Mouse (Mus musculus) activated CD4-positive, CD25-positive, alpha-beta regulatory T cell, adult 4 months (primary cell): ENCODE data around the gene Zfp248. TPM values are rescaled to one million over a fixed set of nuclear protein-coding genes. Genes with fewer than 3 reads are reported as not detected.

Source experiments
- ATAC-seq: one replicate; pipeline ENCODE4 v1.8.0; 2017
- polyA plus RNA-seq, 2 experiments: library from polyadenylated mRNA; unstranded; fragments of 100-300 nt; shearing (Covaris generic); gene quantifications; one replicate each; pipeline ENCODE4 v1.2.1; 2017

The Zfp248 gene
- 1 to 10 TPM; 4.8 to 5.6 TPM for polyA plus RNA-seq

DNA sequence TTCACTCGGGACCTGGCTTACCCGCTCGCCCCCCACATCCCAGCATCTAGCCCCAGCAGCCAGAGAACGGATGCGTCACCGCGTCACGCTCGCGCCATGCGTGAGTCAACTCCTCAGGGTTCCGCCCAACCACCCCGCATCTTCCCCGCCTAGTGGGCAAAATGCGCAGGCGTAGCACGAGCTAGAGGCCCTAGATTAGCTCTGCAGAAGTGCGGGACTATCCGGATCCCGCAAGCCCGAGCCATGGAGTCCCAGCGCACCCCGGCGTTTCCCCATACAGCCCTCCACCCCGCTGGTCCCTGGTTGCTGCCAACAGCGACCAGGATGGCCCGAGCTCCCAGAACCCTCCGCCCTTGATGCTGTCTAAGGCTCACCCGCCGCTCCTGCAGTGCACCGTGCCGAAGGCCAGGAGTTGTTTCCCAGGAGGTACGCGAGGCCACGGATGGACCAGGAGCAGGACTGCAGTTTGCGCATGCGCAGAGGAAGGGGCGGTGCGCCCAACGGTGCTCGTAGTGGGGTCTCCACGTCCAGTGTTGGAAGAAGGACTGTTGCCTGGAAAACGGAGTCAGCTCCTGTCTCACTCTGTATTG lies at the start of gene Zfp248:
Gene Zfp248, minus strand, starts transcription at position 487 of the 590 bp plus-strand sequence.
- ATAC-seq, result peak; percentile 97

DNA sequence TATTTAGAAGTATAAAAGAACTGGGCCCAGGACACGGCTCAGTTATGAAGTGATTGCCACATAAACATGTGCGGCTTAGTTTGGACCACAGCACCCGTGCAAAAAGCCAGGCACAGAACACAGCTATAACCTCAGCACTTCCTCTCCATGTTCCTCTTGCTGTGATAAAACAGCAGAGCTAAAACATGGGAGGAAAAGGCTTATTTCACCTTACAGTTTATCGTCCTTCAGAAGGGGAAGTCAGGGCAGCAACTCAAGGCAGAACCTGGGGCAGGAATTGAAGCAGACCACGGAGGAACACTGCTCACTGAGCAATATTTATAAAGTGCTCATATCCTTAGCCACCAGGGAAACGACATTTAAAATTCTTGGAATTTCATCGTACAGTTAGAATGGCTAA lies 43.7 kb upstream of the Zfp248 start:
- ATAC-seq, result no peak

DNA sequence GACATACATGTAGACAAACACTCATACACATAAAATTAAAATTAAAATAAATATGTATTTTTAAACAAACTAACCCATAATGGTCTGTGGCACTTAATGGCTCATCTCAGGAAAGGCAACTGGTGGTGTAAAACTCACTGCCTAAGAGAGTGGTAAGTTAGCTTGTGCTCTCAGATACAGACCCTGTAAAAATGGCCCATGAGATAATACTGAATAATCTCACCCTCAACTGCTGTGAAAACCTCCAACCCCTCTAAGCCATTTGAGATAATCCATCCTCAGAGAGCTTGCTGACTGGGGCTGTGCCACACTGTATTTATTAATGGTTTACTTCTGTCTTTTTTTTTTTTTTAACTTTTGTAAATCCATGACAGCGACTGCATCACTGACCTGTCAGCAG lies 26.8 kb upstream of the Zfp248 start:
- no peak for ATAC-seq

DNA sequence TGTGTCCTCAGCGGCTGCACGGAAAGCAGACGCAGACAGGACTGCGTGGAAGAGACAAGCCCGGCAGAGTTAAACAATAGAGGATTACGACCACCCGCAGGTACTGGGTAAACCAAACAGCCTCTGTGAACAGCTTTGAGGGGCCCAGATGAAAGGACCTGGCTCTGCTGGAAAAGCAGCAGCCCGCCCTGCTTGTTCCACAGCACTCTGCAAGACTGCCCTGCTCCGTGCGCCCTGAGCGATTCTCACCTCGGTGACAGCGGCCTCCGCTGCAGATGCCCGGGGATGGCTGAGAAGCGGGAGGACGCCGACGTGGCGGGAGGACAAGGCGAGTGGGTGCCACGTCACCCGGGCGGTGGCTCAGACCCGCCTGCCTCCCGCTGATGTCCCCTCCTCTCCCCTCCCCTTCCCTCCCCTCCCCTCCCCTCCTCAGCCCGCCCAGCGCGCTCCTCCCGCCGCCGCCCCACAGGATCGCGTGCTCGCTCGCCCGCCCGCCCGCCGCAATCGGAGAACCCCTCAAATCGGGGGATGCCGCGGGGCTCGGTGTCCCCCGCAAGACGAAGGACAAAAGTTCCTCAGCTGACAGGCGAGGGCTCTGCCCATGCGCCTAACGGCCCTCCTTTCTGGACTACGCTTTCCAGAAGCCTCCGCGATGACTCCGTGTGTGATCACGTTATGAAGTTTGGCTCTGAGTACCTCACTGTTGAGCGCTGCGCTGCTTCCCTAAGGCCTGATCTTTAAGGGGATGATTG lies 23.8 kb upstream of the Zfp248 start, which contains the start of gene Zfp9:
Gene Zfp9, minus strand, starts transcription at position 364 of the 752 bp plus-strand sequence.
- ATAC-seq, result no peak

DNA sequence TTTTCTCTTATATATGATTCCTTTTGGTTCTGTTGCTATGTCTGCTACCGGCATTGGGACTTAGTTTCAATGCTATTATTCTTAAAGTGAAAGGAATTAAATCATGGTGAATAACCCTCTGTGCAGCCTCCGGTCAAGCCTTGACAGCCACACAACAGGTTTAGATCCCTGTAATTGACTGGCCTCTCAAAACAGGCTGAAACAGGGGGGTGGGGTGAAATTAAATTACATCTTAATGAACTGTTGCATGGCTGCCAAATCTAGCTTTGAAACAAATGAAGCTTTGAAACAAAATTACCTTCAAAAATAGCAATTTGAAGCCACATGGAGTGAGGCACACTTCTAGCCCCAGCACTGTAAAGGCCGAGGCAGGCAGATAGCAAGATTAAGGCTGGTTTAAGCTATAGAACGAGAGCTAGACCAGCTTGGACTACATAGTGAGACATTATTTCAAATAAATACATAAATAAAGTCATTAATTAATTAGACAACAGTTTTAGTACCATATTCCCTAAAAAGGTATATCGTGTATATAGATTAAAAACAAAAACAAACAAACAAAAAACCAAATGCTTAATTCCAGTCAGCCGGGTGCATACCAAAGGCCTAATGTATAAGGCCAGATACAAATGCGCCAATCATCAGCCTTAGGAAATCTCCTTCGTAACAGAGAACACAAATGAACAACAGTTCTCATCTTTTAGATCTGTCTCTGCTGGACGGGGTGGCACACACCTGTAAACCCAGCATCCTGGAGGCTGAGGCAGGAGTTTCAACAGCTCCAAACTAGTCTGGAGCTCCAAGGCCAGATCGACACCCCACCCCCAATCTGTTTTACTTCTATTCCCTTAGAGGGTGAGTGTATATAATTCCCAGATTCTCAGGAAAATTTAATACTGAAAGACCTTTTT lies 22.8 kb upstream of the Zfp248 start:
- no peak for ATAC-seq

DNA sequence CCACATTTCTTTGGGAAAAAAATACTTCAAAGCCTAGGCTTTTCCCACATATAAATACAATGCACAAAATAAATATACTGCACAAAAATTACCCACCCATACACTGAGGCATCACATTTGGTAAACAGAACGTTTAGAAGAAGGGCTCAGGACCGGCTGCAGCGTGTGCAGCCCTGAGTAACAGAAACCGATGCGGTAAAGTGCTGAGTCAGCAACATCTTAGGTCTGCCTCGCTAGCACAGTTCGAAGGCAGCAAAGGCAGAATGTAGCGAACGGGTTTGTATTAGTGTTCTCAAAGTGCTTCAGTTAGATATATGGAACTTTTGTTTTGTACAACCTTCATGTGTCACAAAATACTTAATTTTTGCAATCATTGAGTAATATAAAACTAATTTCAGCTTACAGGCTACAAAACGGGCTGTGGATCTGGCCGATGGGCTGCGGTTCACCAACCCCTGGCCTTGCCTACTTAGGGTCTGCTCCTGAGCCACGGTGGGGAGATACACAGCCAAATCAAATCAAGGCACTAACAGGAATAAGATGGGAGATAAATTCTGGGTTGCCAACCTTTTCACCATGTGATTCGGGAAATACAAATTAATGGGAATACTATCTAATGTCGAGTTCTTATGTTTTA lies 6.9 kb upstream of the Zfp248 start:
- ATAC-seq, result no peak

DNA sequence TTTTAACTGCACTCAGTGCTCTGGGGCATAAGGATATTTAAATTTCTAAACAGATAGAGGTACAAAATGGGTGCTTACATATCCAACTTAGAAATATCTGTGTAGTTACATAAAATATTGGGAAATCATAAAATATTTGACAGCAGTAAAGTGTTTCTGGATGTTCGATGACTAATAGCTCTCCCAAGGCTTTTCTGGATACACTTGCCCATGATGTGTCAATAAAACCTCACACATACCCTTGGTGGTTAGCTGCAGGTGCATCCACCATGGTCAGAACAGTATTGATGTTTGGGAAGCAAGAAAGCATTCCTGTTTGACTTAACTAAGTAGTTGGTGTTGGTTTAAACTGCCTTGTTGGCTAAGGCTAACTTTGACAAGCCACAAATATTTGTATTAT lies 2.4 kb upstream of the Zfp248 start:
- no peak for ATAC-seq

DNA sequence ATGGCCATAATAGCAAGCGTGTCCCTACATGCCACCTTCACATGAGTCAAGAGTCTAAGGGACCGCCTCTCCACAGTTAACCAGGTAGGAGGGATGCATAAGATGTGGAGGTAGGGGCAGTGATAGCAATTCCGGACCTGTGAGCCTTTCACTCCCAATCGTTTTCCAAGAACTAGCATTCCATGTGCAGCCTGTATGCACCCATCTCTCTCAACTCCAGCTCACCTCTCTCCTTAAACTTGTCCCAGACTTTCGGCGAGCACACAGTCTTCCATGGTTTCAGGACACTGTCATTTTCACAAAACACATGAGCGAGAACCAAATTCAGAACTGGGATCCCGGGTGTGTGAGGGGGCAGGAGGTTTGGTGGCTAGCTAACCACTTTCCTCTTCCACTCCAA lies 876 bp downstream of the Zfp248 start:
- no peak for ATAC-seq

DNA sequence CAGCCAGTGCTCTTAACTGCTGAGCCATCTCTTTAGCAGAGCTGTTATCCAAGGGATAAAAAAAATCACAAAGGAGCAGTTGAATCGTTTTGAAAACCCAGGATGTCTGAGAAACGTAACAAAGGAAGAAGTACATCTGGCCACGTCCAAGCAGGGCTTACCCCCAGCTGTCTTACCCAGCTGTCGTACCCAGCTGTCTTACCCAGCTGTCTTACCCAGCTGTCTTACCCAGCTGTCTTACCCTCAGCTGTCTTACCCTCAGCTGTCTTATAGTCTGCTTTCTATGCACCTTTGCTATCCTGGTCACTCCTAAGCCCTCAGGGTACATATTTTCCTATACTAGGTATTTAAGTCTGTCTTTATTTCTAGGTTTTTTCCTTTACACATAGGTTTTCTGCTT lies 23.8 kb downstream of the Zfp248 start:
- ATAC-seq, result no peak

DNA sequence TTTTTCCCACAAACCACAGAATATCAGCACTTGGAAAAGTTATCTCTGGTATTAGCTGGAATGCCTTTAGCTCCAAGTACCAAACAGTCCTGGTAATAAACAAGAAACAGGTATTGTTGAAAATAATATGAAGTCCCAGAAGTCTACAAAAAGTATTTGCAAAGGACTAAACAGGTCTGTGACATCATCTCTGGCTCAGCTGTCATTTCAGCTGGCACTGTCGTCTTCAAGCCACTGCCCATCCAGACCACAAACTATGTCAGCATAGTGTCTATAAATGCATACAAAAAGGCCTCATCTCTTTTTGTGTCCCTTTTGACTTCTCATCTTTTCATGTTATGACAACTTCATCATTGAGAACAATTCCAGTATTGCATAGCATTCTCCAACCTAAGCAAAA lies 28.7 kb downstream of the Zfp248 start:
- no peak for ATAC-seq

DNA sequence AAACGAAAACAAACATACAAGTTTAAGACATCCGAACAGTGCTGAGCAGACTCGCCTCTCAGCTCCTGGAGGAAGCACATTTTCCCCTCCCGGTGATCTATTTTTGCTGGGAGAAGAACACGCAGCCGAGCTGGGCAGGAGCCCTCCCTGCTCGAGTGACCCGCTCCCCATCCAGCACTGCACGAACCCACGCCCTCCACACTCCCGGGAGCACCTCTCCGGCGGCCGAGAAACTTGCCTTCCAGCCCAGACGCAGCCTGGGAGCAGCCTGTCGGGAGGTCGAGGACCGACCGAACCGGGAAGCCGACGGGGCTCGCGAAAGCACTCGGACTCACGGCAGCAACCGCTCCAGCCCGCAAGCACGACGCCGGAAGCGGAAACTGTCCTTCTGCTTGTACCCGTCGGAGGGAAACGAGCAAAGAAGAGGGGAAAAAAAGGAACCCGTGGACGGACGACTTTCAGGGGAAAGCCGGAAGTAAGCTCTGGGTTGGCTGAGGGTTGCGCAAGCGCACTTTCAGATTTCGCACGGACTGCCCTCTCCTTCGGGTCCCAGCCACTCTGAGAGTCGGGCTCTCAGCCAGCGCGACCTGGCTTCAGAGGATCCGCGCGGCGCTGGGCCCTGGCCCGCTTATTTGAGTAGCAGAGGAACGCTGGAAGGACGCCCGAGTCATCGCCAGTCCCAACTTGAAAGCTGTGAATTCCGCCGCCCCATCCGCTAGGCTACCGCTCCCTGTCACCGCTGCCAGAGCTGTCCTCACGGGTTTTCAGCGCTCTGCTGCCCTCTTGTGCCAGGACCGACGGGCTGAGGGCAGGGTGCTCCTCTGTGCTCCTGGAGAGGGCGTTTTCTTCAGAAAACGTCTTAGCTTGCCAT lies 36.0 kb downstream of the Zfp248 start, which contains the start of gene Bms1:
Gene Bms1, minus strand, starts transcription at position 425 of the 871 bp plus-strand sequence.
- peak; percentile 92 for ATAC-seq

DNA sequence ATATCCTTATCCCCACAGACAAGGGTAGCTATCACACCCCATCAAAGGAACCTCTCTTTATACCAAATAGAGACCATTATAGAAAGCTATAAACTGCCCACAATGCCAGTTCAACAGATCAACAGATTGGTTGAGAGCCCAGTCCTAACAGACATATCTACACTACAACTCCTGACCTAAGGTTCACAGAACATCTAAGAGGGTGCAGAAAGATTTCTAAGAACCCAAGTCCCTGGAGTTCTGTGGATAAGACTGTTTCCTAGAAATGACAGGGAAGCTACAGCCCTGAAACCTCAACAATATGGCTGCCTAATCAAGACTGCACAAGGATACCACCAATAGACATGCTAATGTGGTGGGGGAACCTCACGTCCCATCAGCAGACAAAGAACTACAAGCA lies 44.9 kb downstream of the Zfp248 start:
- no peak for ATAC-seq

DNA sequence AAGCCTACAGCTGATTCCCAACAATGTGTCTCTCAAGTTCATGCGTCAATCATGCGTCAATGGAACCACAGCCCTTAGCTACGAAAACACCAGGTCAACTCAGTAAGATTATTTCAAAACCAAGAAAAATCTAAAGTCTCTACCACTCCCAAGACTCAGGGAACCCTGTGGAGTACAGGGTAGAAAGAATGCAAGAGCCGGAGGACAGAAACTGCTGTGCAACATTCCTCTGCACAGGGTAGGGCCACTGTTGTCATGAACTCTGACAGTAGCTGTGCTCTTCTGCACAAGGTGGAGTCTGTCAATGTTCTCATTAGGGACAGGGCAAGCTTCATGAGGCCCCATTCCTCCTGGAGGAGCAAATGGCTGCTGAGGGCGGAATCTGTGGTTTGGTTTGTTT lies 46.8 kb downstream of the Zfp248 start:
- ATAC-seq, result no peak

DNA sequence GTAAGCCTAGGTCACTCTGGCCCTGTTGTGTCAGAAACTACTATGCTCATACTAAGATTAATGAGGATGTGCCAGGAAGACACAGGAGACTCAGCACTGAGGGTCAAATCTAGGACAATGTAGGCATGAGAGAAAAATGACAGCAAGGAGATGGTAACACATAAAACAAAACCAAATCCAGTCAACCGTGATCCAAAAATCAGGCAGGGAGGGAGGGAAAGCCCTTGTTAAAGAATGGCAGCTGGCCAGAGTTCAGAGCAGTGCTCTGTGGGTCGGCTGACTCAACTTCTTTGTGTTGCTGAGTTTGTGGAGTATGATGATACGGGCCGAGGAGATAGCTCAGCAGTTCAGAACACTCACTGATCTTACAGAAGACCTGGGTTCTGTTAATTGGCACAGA lies 48.9 kb downstream of the Zfp248 start:
- no peak for ATAC-seq

DNA sequence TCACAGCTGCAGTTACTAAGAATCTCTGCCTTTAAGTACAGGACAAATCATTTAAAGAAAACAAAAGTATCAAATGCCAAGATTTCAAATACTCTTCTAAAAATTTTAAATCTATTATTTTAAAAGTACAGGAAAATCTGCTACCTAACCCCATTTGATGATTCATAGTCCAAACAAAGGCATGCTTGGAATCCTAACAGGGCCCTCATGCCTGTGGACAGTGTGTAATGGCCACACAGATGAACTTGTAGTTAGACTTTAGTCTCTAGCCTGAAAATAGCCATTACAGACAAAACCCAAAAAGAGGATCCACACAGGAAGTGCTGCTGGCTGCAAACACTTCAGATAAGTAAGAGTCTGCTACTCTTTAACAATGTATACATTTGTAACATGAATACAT lies 64.6 kb downstream of the Zfp248 start:
- no peak for ATAC-seq

DNA sequence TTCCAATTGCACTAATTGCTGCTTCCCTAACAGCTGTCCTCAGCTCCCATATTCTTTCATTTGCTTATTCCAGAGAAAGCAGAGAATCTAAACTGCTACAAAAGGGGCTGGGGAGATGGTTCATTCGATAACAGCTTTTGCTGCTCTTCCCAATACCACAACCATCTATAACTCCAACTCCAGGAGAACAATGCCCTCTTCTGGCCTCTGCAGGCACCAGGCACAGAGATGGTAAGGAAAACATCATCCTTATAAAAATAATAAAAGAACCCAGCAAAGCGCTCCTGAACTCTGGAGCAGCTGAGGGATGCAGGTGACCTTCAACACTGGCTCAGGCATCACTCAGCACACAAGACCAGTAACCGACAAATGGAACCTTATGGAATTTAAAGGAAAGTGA lies 69.4 kb downstream of the Zfp248 start:
- ATAC-seq, result no peak

DNA sequence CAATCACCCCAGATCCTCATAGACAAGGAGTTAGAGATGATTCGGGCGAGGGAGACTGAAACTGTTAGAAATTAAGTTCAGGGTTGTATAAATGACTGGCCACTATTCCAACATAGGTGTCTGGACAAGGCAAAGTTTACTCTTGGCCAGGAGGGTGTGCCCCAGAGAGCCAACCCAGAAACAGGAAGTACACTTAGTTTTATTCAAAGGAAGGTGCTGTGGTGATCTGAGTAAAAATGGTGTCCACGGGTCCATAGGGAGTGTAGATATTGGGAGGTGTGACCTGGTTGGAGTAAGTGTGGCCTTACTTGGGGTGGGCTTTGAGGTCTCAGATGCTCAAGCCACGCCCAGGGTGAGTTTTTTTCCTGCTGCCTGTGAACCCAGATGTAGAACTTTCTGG lies 74.1 kb downstream of the Zfp248 start:
- no peak for ATAC-seq

DNA sequence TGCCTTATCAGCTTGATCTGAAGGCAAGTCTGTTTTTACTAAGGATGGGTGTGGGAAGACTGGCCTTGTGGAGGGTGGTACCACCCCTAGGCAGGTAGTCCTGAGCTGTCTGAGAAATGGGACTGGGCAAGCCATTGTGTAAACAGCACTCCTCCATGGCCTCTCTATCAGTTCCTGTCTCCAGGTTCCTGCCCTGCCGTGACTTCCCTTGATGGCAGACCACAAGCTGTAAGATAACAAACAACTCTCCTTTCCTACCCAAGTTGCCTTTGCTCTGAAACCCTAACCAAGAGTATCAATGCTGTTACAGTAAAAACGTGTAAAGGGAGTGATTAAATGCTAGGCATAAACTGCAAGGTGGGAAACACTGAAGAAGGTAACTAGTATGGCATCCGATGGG lies 74.7 kb downstream of the Zfp248 start:
- ATAC-seq, result no peak

DNA sequence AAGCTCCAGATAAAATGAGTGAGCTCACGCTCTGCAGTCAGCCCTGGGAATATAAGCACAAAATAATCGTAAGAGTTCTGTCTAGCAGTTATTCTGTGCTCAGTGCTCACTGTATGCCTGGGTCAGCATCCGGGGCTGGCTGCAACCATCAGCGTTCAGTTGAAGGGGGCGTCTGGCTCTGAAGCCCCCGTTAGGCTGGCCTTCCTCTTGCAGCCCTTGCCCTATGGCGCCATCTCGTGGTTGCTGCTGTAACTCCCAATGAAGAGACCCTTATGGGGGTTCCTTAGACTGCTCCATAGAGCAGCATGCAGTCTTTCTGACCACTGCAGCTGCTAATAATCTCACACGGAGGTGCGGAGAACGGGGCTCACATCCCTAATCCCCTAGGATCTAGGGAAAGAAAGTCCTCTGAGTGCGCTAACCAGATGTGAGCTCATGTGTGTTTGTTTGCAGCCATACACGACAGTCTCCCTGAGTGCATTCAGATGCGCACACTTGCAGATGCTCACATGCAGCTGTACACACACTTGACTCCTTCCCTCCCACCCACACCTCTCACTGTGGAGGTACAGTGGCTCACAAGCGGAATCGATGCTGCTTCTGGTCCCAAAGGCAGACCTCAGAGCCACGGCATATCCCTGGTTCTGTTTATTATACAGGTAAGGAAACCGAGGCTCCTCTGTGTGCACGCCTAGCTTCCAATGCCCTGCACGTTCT lies 75.7 kb downstream of the Zfp248 start:
- no peak for ATAC-seq

DNA sequence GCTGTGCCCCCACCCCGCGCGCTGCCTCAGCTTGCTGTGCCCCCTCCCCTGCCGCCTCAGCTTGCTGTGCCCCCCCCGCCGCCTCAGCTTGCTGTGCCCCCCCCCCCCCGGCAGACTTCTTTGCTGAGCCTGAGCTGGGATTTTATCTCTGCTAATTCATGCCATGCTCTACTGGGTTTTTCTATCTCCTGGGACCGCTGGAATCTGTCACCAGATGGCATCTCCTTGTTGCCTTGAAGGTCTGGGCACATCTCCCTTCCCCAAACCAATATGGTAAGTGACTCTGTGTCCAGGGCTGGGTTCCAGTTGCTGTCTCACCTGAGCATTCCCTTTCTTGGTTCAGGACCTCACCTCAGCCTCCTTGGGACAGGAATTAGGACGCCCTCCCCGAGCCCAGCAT lies 77.7 kb downstream of the Zfp248 start:
- ATAC-seq, result no peak
